8 mouse cellular contexts compared by ENCODE assay signal in the genomic region with DNA sequence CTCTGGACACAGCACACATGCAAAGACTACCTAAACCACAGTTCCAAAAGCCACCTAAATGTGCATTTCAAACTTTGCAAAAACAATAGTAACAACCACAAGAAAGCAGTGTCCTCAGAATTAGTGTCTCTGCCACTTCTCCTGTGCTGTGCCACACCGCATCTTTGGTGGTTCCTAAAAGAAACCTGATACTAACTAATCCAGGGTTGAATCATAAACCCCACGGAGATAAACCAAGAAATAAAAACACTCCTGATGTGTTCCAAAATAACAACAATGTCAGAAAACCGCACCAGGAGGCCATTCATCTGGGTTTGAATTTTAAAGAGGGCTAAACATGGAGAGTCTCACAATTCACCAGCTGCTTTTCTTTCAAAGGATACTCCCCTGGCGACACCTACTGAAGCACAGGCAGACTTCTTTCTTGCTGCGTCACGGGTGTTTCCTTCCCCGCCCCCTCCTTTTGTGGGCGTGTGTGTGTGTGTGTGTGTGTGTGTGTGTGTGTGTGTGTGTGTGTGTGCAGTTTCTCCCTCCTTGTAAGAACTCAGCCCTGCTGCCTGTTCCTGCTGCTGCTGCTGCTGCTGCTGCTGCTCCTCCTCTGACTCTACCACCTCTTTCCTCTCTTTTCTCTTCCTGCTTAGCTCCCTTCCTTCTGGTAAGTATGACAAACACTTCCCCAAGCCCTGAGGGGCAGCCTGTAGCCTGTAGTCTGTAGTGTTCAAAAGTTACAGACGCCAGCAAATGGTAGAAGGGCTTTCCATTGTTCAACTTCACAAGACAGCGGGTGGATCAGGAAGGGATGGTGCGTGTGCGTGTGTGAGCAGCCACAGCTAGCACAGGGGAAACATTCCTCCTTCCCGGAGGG. TPM values are rescaled to one million over a fixed set of nuclear protein-coding genes. Genes with fewer than 3 reads are reported as not detected.
DNase-seq lines count a peak whose midpoint lies in the region; ATAC-seq and TF ChIP-seq lines count a peak whose summit lies in the region.

A gene (plus strand): TSS at position 460 of the 865 bp plus-strand sequence.

- 3% methylated on average over 13 of the region's 13 CpGs for WGBS in forebrain, embryonic 15.5 days
- WGBS in lung, embryonic 14.5 days, result 12% methylated on average over 13 of the region's 13 CpGs
- WGBS in neural tube, embryonic 15.5 days, result 5% methylated on average over 13 of the region's 13 CpGs

- peak within 1 kb of the TSS; percentile 19; the same call in 1 of the 2 replicates for H3K9ac ChIP-seq in forebrain, embryonic 15.5 days (replicated peaks)
- peak within 1 kb of the TSS; percentile 27; the same call in 1 of the 2 replicates for H3K9ac ChIP-seq in lung, embryonic 14.5 days
- 0 out of 2 replicates have a peak within 1 kb of the TSS, but pooled peaks have one; percentile 15 for H3K9ac ChIP-seq in neural tube, embryonic 15.5 days (replicated peaks)

- no peaks in the 10 kb centered on the region for H3K27me3 ChIP-seq in forebrain, embryonic 15.5 days
- H3K27me3 ChIP-seq in lung, embryonic 14.5 days (ENCODE audit: insufficient read depth, low read length), result no peaks in the 10 kb centered on the region
- H3K27me3 ChIP-seq in neural tube, embryonic 15.5 days (replicated peaks), result no peaks in the 10 kb centered on the region

- DNase-seq in A20 (ENCODE audit: low read depth, low spot score), result peak; percentile 88
- peak; percentile 50 for DNase-seq in adrenal gland, adult 8-10 months
- peak; percentile 81 to 83 for DNase-seq in heart, postnatal 10 days
- DNase-seq in kidney, postnatal 36 days, result peak; percentile 56 to 73
- DNase-seq in lung, embryonic 14.5 days, result peak; percentile 71
- peak; percentile 88 for DNase-seq in thymus, postnatal 0 days (ENCODE audit: low spot score)

- peak within 1 kb of the TSS; percentile 17 for H3K4me3 ChIP-seq in forebrain, embryonic 15.5 days
- H3K4me3 ChIP-seq in lung, embryonic 14.5 days (ENCODE audit: low read depth, low read length), result peak within 1 kb of the TSS; percentile 22; the same call in 1 of the 2 replicates
- H3K4me3 ChIP-seq in neural tube, embryonic 15.5 days (replicated peaks), result peak within 1 kb of the TSS; percentile 31

- no peaks in the 10 kb centered on the region for H3K36me3 ChIP-seq in forebrain, embryonic 15.5 days
- H3K36me3 ChIP-seq in lung, embryonic 14.5 days (ENCODE audit: insufficient read depth), result no peaks in the 10 kb centered on the region
- no peaks in the 10 kb centered on the region for H3K36me3 ChIP-seq in neural tube, embryonic 15.5 days

- intact Hi-C loops in heart, postnatal 10 days (cut with DNase I), result loop anchor here (2.0 kb wide), 1 partner anchor 63 kb away; no protein-coding TSS in a partner anchor

- H3K9me3 ChIP-seq in forebrain, embryonic 15.5 days, result no peaks in the 10 kb centered on the region
- no peaks in the 10 kb centered on the region for H3K9me3 ChIP-seq in lung, embryonic 14.5 days (ENCODE audit: low read depth, low read length)
- no peaks in the 10 kb centered on the region for H3K9me3 ChIP-seq in neural tube, embryonic 15.5 days (replicated peaks)

- 0 out of 2 replicates have a peak within 1 kb of the TSS, but pooled peaks have one; percentile 21 for H3K27ac ChIP-seq in forebrain, embryonic 15.5 days (replicated peaks)
- H3K27ac ChIP-seq in lung, embryonic 14.5 days (ENCODE audit: low read depth), result peak within 1 kb of the TSS; percentile 74
- H3K27ac ChIP-seq in neural tube, embryonic 15.5 days (replicated peaks), result peak within 1 kb of the TSS; percentile 72

- peaks cover 11% of the 10 kb centered on the region for H3K4me1 ChIP-seq in forebrain, embryonic 15.5 days
- H3K4me1 ChIP-seq in lung, embryonic 14.5 days (ENCODE audit: insufficient read depth), result 0 out of 2 replicates have a peak, but pooled peaks cover 4% of the 10 kb centered on the region
- peaks cover 15% of the 10 kb centered on the region for H3K4me1 ChIP-seq in neural tube, embryonic 15.5 days

- H3K4me2 ChIP-seq in forebrain, embryonic 15.5 days (replicated peaks), result peak within 1 kb of the TSS; percentile 38
- H3K4me2 ChIP-seq in lung, embryonic 14.5 days, result peak within 1 kb of the TSS; percentile 55
- H3K4me2 ChIP-seq in neural tube, embryonic 15.5 days, result peak within 1 kb of the TSS; percentile 57

- peak; percentile 86 for ATAC-seq in forebrain, embryonic 15.5 days (replicated peaks)
- peak; percentile 83 for ATAC-seq in lung, embryonic 14.5 days (ENCODE audit: insufficient read depth)
- peak; percentile 84 for ATAC-seq in neural tube, embryonic 15.5 days (ENCODE audit: low FRiP score)

- peak; percentile 16; the same call in 1 of the 2 replicates for TF ChIP-seq CTCF in lung, embryonic 14.5 days (IDR thresholded peaks at IDR 0.05; ENCODE audit: low read depth)

RNA-seq across cellular contexts. Expression of the gene that starts here (rescaled TPM):
- total RNA-seq in adrenal gland, adult 8-10 months (2022), result 1 to 10 TPM in 1 of 4 experiments, under 1 TPM in 3; 0.78 to 1.2 (median 0.84) TPM
- polyA plus RNA-seq in forebrain, embryonic 15.5 days (2015; fragmentation: Nextera tagmentation; extraction: Ambion mirVana), result 0.28 and 0.42 TPM in 2 replicates
- 100 to 1,000 TPM; 136 to 145 TPM for total RNA-seq in heart, postnatal 10 days (2021)
- polyA plus RNA-seq in lung, embryonic 14.5 days (2014; fragmentation: Nextera tagmentation; extraction: Ambion mirVana), result 0.24 and 0.76 TPM in 2 replicates
- polyA plus RNA-seq in neural tube, embryonic 15.5 days (2015; fragmentation: Nextera tagmentation; extraction: Ambion mirVana), result 0.84 and 1.5 TPM in 2 replicates
- polyA plus RNA-seq in thymus, postnatal 0 days (2015; fragmentation: Nextera tagmentation; extraction: Ambion mirVana), result 0.21 and 0.26 TPM in 2 replicates

Comparison
In these comparisons a context has a peak if more than half of its experiments do, and no peak if none do; other contexts are left out.
1. Peak in every context shown above with its lines: DNase-seq, ATAC-seq, H3K4me3 ChIP-seq and H3K27ac ChIP-seq.
2. RNA of the gene that starts here (total RNA-seq): 136 to 145 TPM in heart, postnatal 10 days; 0.78 to 1.2 TPM in adrenal gland, adult 8-10 months; every median in the first group is over 10 times any median in the second.
3. Peak in ATAC-seq, H3K4me3 ChIP-seq, H3K27ac ChIP-seq, H3K9ac ChIP-seq and H3K4me2 ChIP-seq in forebrain, embryonic 15.5 days; RNA of the gene not detected or under 1 TPM.
4. Peak in DNase-seq, ATAC-seq, H3K4me3 ChIP-seq, H3K27ac ChIP-seq, H3K9ac ChIP-seq and H3K4me2 ChIP-seq in lung, embryonic 14.5 days; RNA of the gene not detected or under 1 TPM.
5. Peak in DNase-seq in thymus, postnatal 0 days; RNA of the gene not detected or under 1 TPM.
6. H3K27ac ChIP-seq: peak in every context shown above with its lines; median percentile 74 in lung, embryonic 14.5 days; 72 in neural tube, embryonic 15.5 days; 21 in forebrain, embryonic 15.5 days.